Mouse (Mus musculus) embryonic facial prominence, embryonic 11.5 days (tissue): Measurements from ENCODE around the gene Stk32c. TPM values are rescaled to one million over a fixed set of nuclear protein-coding genes. Genes with fewer than 3 reads are reported as not detected.

Source experiments
- ATAC-seq: fragments of 200-750 bp; cut with Nextera tagmentation; replicated peaks from 2 replicates; pipeline ENCODE4 v1.8.0; 2017; ENCODE audit warnings: low read depth; ENCODE audit not compliant: insufficient number of reproducible peaks, low FRiP score, low TSS enrichment
- DNase-seq: peaks from one replicate; pipeline ENCODE4 v3.0.0-alpha.2; 2015; ENCODE audit warnings: low spot score
- H3K27ac ChIP-seq: fragments of 300-500 bp; sonication (generic); replicated peaks from 2 replicates; pipeline ENCODE4 v1.5.1; 2014; ENCODE audit warnings: mild to moderate bottlenecking, low read depth, low read length, control low read depth
- H3K27me3 ChIP-seq: fragments of 300-500 bp; sonication (generic); 2 replicates; pipeline ENCODE4 v1.6.1; 2014; ENCODE audit warnings: mild to moderate bottlenecking, low read length, moderate library complexity, mixed read lengths; ENCODE audit not compliant: control insufficient read depth, insufficient read depth
- H3K36me3 ChIP-seq: fragments of 300-500 bp; sonication (generic); replicated peaks from 2 replicates; pipeline ENCODE4 v1.6.1; 2014; ENCODE audit warnings: low read depth, mild to moderate bottlenecking, low read length, moderate library complexity, mixed read lengths; ENCODE audit not compliant: control insufficient read depth, insufficient read depth
- H3K4me1 ChIP-seq: fragments of 300-500 bp; sonication (generic); 2 replicates; pipeline ENCODE4 v1.6.1; 2014; ENCODE audit warnings: low read length, mixed read lengths; ENCODE audit not compliant: control insufficient read depth, insufficient read depth
- H3K4me2 ChIP-seq: fragments of 300-500 bp; sonication (generic); 2 replicates; pipeline ENCODE4 v1.6.1; 2014; ENCODE audit warnings: low read depth, mild to moderate bottlenecking, control low read depth, low read length, moderate library complexity
- H3K4me3 ChIP-seq: fragments of 300-500 bp; sonication (generic); 2 replicates; pipeline ENCODE4 v1.5.1; 2014; ENCODE audit warnings: low read depth, low read length, control low read depth
- H3K9ac ChIP-seq: fragments of 300-500 bp; sonication (generic); replicated peaks from 2 replicates; pipeline ENCODE4 v1.6.1; 2014; ENCODE audit warnings: mild to moderate bottlenecking, control low read depth, low read length
- H3K9me3 ChIP-seq: fragments of 300-500 bp; sonication (generic); replicated peaks from 2 replicates; pipeline ENCODE4 v1.6.1; 2016; ENCODE audit warnings: mild to moderate bottlenecking, low read length, inconsistent platforms, mixed read lengths; ENCODE audit not compliant: control insufficient read depth
- WGBS: fragments of 180-500 bp; shearing (Covaris S2); extraction: QIAGEN DNeasy Blood & Tissue Kit; methylation state at CpG from one replicate; pipeline ENCODE4 v1.1.7; 2014; 5-methylcytosine and 5-hydroxymethylcytosine counted together
- polyA plus RNA-seq: library from polyadenylated mRNA; unstranded; fragments of >200 nt; fragmentation: Nextera tagmentation; extraction: Ambion mirVana; gene quantifications from 2 replicates; pipeline ENCODE4 v1.2.1, GENCODE M21; 2014

Stk32c gene
- polyA plus RNA-seq, 1 experiment from 2014 or later: 0.36 TPM

GRCm38 (mm10) chr7:139169143-139169542, 44.0 kb downstream of the Stk32c start:
- DNase-seq: no peak
- Histone ChIP-seq H3K4me3 (no peak overlapping the region), H3K27me3 (no peaks in the 10 kb centered on the region), H3K4me1 (no peaks in the 10 kb centered on the region), H3K36me3 (no peaks in the 10 kb centered on the region), H3K9ac (no peak overlapping the region), H3K27ac (no peak overlapping the region), H3K9me3 (no peaks in the 10 kb centered on the region), H3K4me2 (no peak overlapping the region)
- no peak for ATAC-seq
- 69% methylated on average over 4 of the region's 4 CpGs for WGBS

DNA sequence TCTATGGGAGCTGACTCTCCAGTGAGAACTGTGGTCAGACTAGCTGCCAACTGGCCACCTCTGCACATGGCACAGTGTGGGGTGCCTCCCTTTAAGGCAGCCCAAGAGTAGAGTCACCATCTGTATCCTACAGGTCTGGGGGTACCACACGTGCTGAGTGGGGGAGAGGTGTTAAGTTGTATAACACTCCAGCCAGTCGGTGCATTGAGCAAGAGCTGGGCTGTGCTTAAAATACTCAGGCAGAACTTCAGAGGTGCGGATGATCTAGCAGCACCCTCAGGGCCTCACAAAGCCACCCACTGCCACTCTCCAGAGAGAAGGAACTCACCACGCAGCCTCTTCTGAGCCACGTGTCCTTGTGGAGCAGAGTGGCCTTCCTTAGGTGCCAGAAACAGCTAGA, 48.7 kb downstream of the Stk32c start:
- WGBS: 85% methylated on average over 5 of the region's 5 CpGs
- ATAC-seq: no peak
- H3K9me3 ChIP-seq: no peaks in the 10 kb centered on the region

GRCm38 (mm10) chr7:139158956-139159355, 54.2 kb downstream of the Stk32c start:
- no peaks in the 10 kb centered on the region for H3K4me1 ChIP-seq
- no peak overlapping the region for H3K4me2 ChIP-seq
- no peak overlapping the region for H3K27ac ChIP-seq
- 73% methylated on average over 5 of the region's 5 CpGs for WGBS
- no peaks in the 10 kb centered on the region for H3K36me3 ChIP-seq
- H3K4me3 ChIP-seq: no peak overlapping the region
- H3K9me3 ChIP-seq: no peaks in the 10 kb centered on the region
- no peaks in the 10 kb centered on the region; the same call in 1 of the 2 replicates for H3K27me3 ChIP-seq
- no peak for DNase-seq
- no peak for ATAC-seq
- H3K9ac ChIP-seq: no peak overlapping the region

More for the DNA sequence above, 48.7 kb downstream of the Stk32c start:
- Histone ChIP-seq H3K36me3 (no peaks in the 10 kb centered on the region), H3K9ac (no peak overlapping the region), H3K27me3 (no peaks in the 10 kb centered on the region; the same call in 1 of the 2 replicates), H3K27ac (no peak overlapping the region), H3K4me1 (no peaks in the 10 kb centered on the region), H3K4me3 (no peak overlapping the region), H3K4me2 (no peak overlapping the region)
- no peak for DNase-seq

GRCm38 (mm10) chr7:139158549-139158948, 54.6 kb downstream of the Stk32c start:
- Histone ChIP-seq H3K4me3 (no peak overlapping the region), H3K36me3 (no peaks in the 10 kb centered on the region), H3K4me1 (no peaks in the 10 kb centered on the region), H3K9me3 (no peaks in the 10 kb centered on the region), H3K4me2 (no peak overlapping the region), H3K27me3 (no peaks in the 10 kb centered on the region; the same call in 1 of the 2 replicates), H3K9ac (no peak overlapping the region), H3K27ac (no peak overlapping the region)
- 82% methylated on average over 7 of the region's 7 CpGs for WGBS
- ATAC-seq (no peak), DNase-seq (no peak)

GRCm38 (mm10) chr7:139157541-139157940, 55.6 kb downstream of the Stk32c start:
- no peak for DNase-seq
- WGBS: 38% methylated on average over 2 of the region's 2 CpGs
- Histone ChIP-seq H3K9me3 (no peaks in the 10 kb centered on the region), H3K27me3 (no peaks in the 10 kb centered on the region; the same call in 1 of the 2 replicates), H3K36me3 (no peaks in the 10 kb centered on the region), H3K4me1 (no peaks in the 10 kb centered on the region), H3K27ac (no peak overlapping the region), H3K4me2 (no peak overlapping the region), H3K9ac (no peak overlapping the region), H3K4me3 (no peak overlapping the region)
- no peak for ATAC-seq

- Histone ChIP-seq H3K4me2 (no peak overlapping the region), H3K27me3 (no peaks in the 10 kb centered on the region), H3K4me3 (no peak overlapping the region), H3K27ac (no peak overlapping the region), H3K36me3 (no peaks in the 10 kb centered on the region), H3K9me3 (no peaks in the 10 kb centered on the region), H3K4me1 (no peaks in the 10 kb centered on the region), H3K9ac (no peak overlapping the region)
- DNase-seq: no peak
- 76% methylated on average over 10 of the region's 10 CpGs for WGBS
- no peak for ATAC-seq
Observed at GRCm38 (mm10) chr7:139156341-139157058, 56.6 kb downstream of the Stk32c start.

DNA sequence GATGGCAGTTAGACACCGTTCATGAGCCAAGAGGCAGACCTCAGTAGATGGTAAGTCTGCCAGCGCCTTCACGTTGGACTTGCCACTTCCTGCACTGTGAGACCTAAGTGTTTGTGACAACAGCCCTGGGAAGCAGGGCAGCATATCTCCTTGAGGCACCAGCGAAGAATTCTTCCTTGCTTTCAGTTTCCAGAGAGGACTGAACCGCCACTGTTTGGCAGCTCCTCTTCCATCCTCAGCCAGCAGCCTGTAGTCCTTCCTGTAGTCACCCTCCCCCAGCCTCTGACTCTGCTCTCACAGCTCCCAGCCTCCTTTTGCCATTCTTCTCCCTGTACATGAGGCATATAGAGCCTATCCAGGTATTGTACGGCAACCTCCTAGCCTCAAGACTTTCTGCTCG, 60.2 kb downstream of the Stk32c start:
- H3K27ac ChIP-seq: no peak overlapping the region
- DNase-seq: no peak

DNA sequence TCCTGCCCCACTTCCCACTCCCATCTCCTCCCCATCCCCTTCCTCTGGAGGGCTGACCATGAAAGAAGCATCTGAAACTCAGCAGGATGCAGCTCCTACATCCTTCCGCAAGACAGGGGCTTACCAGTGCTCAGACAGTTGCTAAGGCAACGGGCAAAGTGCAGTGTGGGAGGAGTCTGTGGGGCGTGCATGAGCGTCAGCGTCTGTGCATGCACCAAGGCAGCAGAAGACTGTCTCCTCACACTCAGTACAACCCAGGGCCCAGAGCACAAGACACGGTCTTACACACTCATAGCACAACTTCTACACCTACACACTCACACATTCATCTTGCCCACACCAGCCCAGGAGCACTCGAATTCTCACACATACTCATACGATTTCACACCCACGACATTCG, 62.0 kb downstream of the Stk32c start:
- Histone ChIP-seq H3K27me3 (no peaks in the 10 kb centered on the region), H3K4me2 (no peak overlapping the region), H3K9me3 (no peaks in the 10 kb centered on the region), H3K4me1 (no peaks in the 10 kb centered on the region), H3K36me3 (no peaks in the 10 kb centered on the region), H3K4me3 (no peak overlapping the region), H3K9ac (no peak overlapping the region), H3K27ac (no peak overlapping the region)
- 36% methylated on average over 10 of the region's 10 CpGs for WGBS
- ATAC-seq (peak; percentile 80), DNase-seq (peak; percentile 79)

More for the DNA sequence above, 60.2 kb downstream of the Stk32c start:
- no peak overlapping the region for H3K9ac ChIP-seq
- no peaks in the 10 kb centered on the region for H3K4me1 ChIP-seq
- no peak overlapping the region for H3K4me2 ChIP-seq
- no peak for ATAC-seq
- no peaks in the 10 kb centered on the region for H3K27me3 ChIP-seq
- 77% methylated on average over 7 of the region's 7 CpGs for WGBS
- H3K9me3 ChIP-seq: no peaks in the 10 kb centered on the region
- H3K4me3 ChIP-seq: no peak overlapping the region
- H3K36me3 ChIP-seq: no peaks in the 10 kb centered on the region
